Mouse (Mus musculus): ENCODE data around the gene Chrdl2.

- no peak for TF ChIP-seq POLR2A (IDR thresholded peaks at IDR 0.05; ENCODE audit: borderline replicate concordance, low read depth, low read length)
- TF ChIP-seq CTCF (IDR thresholded peaks at IDR 0.05; ENCODE audit: low read depth, low read length) = no peak
Observed at GRCm38 (mm10) chr7:99966011-99966721, 39.8 kb upstream of the Chrdl2 start.

Measured in bone marrow macrophage, adult 2 months (primary cell).